Mouse (Mus musculus) kidney, adult 2 months (tissue): ENCODE measurements around the gene Armc9.

ENCODE experiments used
- CTCF ChIP-seq: fragments of 200-500 bp; conservative IDR thresholded peaks from 2 replicates; pipeline ENCODE4 v1.5.1; 2011; ENCODE audit warnings: low read depth, mild to moderate bottlenecking, control low read depth, low read length, moderate library complexity, mixed read lengths; ENCODE audit not compliant: insufficient read depth, insufficient read length
- POLR2A ChIP-seq: fragments of 200-500 bp; IDR thresholded peaks from one replicate; pipeline ENCODE4 v1.6.1; 2011; ENCODE audit warnings: low read depth, low read length, control low read depth

- TF ChIP-seq CTCF, result no peak
- no peak for TF ChIP-seq POLR2A
Observed at GRCm38 (mm10) chr1:86293868-86294267, 139.3 kb downstream of the Armc9 start.
